Mouse (Mus musculus) thymus, adult 18-20 months (tissue): ENCODE measurements around the gene Rtn4rl1.
A peak's percentile ranks its signal among the peaks of the same experiment; 100 is the strongest.

Experiments
- DNase-seq, 2 experiments: peaks; one replicate each; pipeline ENCODE4 v3.0.0; 2022; ENCODE audit warnings: mixed read lengths in 2 of 2

Rtn4rl1 gene

GRCm38 (mm10) chr11:75254252-75254912, 60.8 kb downstream of the Rtn4rl1 start:
- DNase-seq = peak in 1 of 2 experiments; percentile 28

- no peak for DNase-seq
These were observed 61.7 kb downstream of the Rtn4rl1 start for GRCm38 (mm10) chr11:75255330-75255729.

- DNase-seq = no peak
These were observed 63.6 kb downstream of the Rtn4rl1 start for GRCm38 (mm10) chr11:75257056-75257648.

GRCm38 (mm10) chr11:75259416-75259815, 65.8 kb downstream of the Rtn4rl1 start:
- no peak for DNase-seq

GRCm38 (mm10) chr11:75259996-75260561, 66.5 kb downstream of the Rtn4rl1 start:
- DNase-seq = no peak

- DNase-seq = no peak
These were observed 67.4 kb downstream of the Rtn4rl1 start for GRCm38 (mm10) chr11:75261016-75261415.

GRCm38 (mm10) chr11:75261730-75262129, 68.1 kb downstream of the Rtn4rl1 start:
- DNase-seq = no peak

- DNase-seq = no peak
These were observed 68.6 kb downstream of the Rtn4rl1 start for GRCm38 (mm10) chr11:75262181-75262580.

- no peak for DNase-seq
These were observed 69.2 kb downstream of the Rtn4rl1 start for GRCm38 (mm10) chr11:75262791-75263190.

- no peak for DNase-seq
These were observed 69.8 kb downstream of the Rtn4rl1 start for GRCm38 (mm10) chr11:75263274-75263963.

GRCm38 (mm10) chr11:75263964-75264312, 70.4 kb downstream of the Rtn4rl1 start:
- no peak for DNase-seq

GRCm38 (mm10) chr11:75264550-75264949, 71.0 kb downstream of the Rtn4rl1 start:
- DNase-seq = no peak

- DNase-seq = no peak
These were observed 72.0 kb downstream of the Rtn4rl1 start for GRCm38 (mm10) chr11:75265545-75265944.

- no peak for DNase-seq
These were observed 74.3 kb downstream of the Rtn4rl1 start for GRCm38 (mm10) chr11:75267826-75268281.

GRCm38 (mm10) chr11:75268492-75268891, 74.9 kb downstream of the Rtn4rl1 start:
- DNase-seq = no peak

GRCm38 (mm10) chr11:75269213-75269612, 75.6 kb downstream of the Rtn4rl1 start:
- no peak for DNase-seq

- no peak for DNase-seq
These were observed 76.8 kb downstream of the Rtn4rl1 start for GRCm38 (mm10) chr11:75270276-75270984.

GRCm38 (mm10) chr11:75270985-75271434, 77.4 kb downstream of the Rtn4rl1 start:
- no peak for DNase-seq

- no peak for DNase-seq
These were observed 79.9 kb downstream of the Rtn4rl1 start for GRCm38 (mm10) chr11:75273466-75273865.

GRCm38 (mm10) chr11:75275035-75275434, 81.5 kb downstream of the Rtn4rl1 start:
- no peak for DNase-seq

- no peak for DNase-seq
These were observed 84.5 kb downstream of the Rtn4rl1 start for GRCm38 (mm10) chr11:75278115-75278514.

- no peak for DNase-seq
These were observed 85.4 kb downstream of the Rtn4rl1 start for GRCm38 (mm10) chr11:75279013-75279341.
